Mouse (Mus musculus): ENCODE results near the gene Setd1b.
"Not testable (repeated sequence)": the region's sequence is repeated elsewhere in the genome, so short reads cannot be mapped to it uniquely, and the experiment has no call there.

Setd1b gene

GRCm38 (mm10) chr5:123202771-123203170, 60.8 kb downstream of the Setd1b start:
- DNase-seq (ENCODE audit: low spot score), result not testable (repeated sequence)

- not testable (repeated sequence) for DNase-seq (ENCODE audit: low spot score)
Observed at GRCm38 (mm10) chr5:123203591-123203990, 61.6 kb downstream of the Setd1b start.

All from spleen, adult 12 weeks (tissue).